Mouse (Mus musculus): ENCODE measurements around the gene Krba1. TPM values are rescaled to one million over a fixed set of nuclear protein-coding genes. Genes with fewer than 3 reads are reported as not detected.

Gene Krba1
- total RNA-seq, 2 experiments from 2014 or later = 52.7 to 53.1 TPM

DNA sequence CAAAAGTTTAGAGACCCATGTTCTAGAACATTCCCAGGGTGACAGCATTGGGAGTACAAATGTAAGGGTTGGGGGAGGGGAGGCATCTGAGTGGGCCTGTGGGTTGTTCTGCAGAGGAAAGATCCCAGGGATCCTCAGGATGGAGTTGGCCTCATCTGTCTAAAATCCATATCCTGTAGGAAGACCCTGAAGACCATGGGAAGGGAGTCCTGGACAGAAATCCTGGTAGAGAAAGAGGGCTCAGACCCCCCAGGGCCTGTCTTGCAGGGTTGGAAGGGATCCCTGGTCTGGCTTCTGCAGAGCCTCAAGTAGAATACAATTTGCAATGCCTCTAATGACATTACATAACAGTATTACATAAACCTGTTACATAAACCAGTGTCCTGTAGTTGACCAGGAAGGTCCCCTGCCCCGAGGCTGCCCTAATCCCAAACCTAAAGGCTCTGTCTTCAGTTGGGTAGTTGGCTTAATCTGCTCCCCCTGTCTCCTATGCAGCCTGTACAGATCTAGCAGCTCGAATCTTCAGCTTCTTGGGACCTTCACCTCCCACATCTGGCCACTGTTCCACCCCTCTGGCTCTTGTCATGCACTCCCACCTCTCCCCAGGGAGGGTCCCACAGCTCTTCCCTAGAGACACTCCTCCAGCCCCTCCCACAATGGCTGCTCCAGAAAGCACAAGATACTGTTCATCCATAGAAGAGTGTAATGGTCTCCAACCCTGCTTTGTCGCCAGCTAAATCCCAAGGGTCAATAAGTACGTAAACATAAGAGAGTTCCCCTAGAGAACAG is 33.6 kb downstream of the Krba1 start:
- TF ChIP-seq CTCF (IDR thresholded peaks at IDR 0.05) = no peak
- no peak overlapping the region for H3K27ac ChIP-seq
- no peak for DNase-seq (ENCODE audit: extremely low spot score in 1 of 2, low spot score in 2 of 2)
- intact Hi-C loops (cut with DNase I) = no loop called here
- no peak overlapping the region for H3K4me3 ChIP-seq

GRCm38 (mm10) chr6:48430748-48431147 is 35.4 kb downstream of the Krba1 start:
- no peak for TF ChIP-seq CTCF (IDR thresholded peaks at IDR 0.05)
- no peak for DNase-seq (ENCODE audit: extremely low spot score in 1 of 2, low spot score in 2 of 2)
- no peak overlapping the region for H3K27ac ChIP-seq
- intact Hi-C loops (cut with DNase I) = no loop called here
- H3K4me3 ChIP-seq = no peak overlapping the region

- intact Hi-C loops (cut with DNase I) = no loop called here
- Histone ChIP-seq H3K27ac (no peak overlapping the region), H3K4me3 (no peak overlapping the region)
- DNase-seq (ENCODE audit: extremely low spot score in 1 of 2, low spot score in 2 of 2) = no peak
- no peak; the same call in 1 of the 2 replicates for TF ChIP-seq CTCF (IDR thresholded peaks at IDR 0.05)
Measured at GRCm38 (mm10) chr6:48432893-48433816, 37.8 kb downstream of the Krba1 start.

- intact Hi-C loops (cut with DNase I) = no loop called here
- Histone ChIP-seq H3K27ac (no peak overlapping the region), H3K4me3 (no peak overlapping the region)
- TF ChIP-seq CTCF (IDR thresholded peaks at IDR 0.05) = no peak
- no peak for DNase-seq (ENCODE audit: extremely low spot score in 1 of 2, low spot score in 2 of 2)
Measured at GRCm38 (mm10) chr6:48434651-48435050, 39.3 kb downstream of the Krba1 start.

DNA sequence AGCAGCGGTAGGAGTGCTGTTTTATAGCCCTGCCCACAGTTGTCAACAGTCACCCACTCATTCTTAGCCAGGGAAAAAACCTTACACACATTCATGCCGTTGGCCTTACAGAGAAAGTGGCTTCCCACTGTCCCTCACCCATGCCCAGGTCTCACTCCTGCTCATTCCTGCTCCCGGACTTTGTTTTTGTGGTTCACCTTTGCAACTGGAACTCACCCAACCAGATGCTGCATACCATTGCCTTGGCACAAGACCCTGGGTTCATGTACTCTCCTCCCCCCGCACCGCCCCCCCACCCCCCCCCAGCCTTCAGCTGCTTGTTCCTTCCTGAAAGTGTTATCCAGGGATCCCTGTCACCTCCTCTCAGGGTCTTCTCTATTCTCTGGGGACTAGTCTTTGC is 39.7 kb downstream of the Krba1 start:
- TF ChIP-seq CTCF (IDR thresholded peaks at IDR 0.05) = no peak
- DNase-seq (ENCODE audit: extremely low spot score in 1 of 2, low spot score in 2 of 2) = no peak
- intact Hi-C loops (cut with DNase I) = no loop called here
- Histone ChIP-seq H3K4me3 (no peak overlapping the region), H3K27ac (no peak overlapping the region)

DNA sequence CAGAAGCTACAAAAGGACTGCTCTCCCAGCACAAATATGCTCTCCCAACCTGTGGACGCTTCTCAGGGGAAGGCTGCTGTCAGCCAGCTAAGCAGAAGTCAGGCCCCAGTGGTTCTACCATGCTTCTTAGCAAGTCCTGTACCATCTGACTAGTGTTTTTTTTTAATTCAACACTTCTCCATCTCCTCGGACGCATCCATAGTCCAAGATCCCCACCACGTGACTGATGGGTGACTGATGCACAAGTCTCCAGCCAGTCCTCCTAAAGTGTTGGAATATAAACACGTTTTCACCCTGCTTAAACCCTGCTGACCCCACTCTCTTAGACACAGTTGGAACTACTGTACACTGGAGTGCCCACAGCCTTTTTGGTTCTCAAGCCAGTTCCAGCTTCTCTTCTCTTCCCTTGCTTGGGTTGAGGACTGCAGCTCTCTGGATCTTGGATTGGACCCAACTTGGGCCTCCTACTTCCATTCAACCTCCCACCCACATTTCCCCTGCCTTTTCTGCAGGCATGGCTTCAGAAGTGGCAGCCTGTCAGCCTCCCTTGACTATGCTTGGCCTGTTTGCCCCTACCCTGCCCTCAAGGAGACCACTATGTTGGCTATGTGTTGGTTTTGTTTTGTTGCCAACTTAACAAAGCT is 40.4 kb downstream of the Krba1 start:
- DNase-seq (ENCODE audit: extremely low spot score in 1 of 2, low spot score in 2 of 2) = no peak
- intact Hi-C loops (cut with DNase I) = no loop called here
- H3K4me3 ChIP-seq = no peak overlapping the region
- no peak overlapping the region for H3K27ac ChIP-seq
- TF ChIP-seq CTCF (IDR thresholded peaks at IDR 0.05) = no peak

DNA sequence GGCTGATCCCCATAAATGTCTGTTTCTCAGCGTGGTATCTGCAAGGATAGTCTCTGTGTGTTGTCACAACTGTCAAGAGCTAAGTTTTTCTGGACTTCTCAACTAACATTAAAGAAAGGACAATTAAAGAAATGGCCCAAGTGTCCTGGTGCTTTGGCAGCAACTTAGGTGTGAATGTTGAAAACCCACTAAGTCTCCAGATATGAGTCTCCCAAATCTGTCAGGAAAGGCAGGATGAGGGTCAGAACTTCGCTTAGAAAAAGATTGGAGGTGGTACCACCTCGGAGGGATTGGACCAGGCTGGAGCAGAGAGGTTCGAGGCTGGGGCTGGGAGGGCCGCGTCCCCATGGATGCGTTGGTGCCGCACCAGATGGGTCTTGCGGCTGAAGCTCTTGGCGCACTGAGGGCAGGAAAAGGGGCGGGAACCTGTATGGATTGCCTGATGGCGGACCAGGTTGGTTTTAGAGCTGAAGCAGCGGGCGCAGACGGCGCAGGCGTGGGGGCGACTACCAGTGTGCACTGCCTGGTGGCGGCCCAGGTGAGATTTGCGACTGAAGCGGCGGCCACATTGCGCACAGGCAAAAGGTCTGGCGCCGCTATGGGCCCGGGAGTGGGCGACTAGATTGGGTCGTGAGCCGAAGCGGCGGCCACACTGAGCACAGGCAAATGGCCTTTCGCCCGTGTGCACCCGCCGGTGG is 42.4 kb downstream of the Krba1 start:
- Histone ChIP-seq H3K27ac (no peak overlapping the region), H3K4me3 (no peak overlapping the region)
- intact Hi-C loops (cut with DNase I) = no loop called here
- no peak for DNase-seq (ENCODE audit: extremely low spot score in 1 of 2, low spot score in 2 of 2)
- TF ChIP-seq CTCF (IDR thresholded peaks at IDR 0.05) = no peak

- H3K4me3 ChIP-seq = no peak overlapping the region
- TF ChIP-seq CTCF (IDR thresholded peaks at IDR 0.05) = no peak
- DNase-seq (ENCODE audit: extremely low spot score in 1 of 2, low spot score in 2 of 2) = no peak
- H3K27ac ChIP-seq = no peak overlapping the region
- intact Hi-C loops (cut with DNase I) = no loop called here
Measured at GRCm38 (mm10) chr6:48438475-48439125, 43.2 kb downstream of the Krba1 start.

DNA sequence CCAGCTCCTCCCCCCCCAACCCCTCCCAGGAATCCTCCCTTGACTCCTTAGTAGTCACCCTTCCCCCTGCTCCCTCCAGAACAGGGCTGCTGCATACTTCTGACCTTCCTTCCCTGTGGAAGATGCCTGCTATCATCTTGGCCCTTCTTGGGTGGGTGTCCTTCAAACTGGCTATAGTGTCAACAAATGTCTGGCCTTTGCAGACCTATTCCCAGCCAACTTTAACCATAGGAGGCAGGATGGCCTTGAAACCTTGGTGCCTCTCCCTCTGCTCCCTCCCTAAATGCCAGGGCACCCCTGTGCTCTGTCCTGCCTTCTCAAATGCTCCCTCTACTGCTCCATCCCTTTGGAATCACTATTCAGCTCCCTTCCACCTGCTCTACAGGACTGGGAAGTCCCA is 44.3 kb downstream of the Krba1 start:
- no peak for TF ChIP-seq CTCF (IDR thresholded peaks at IDR 0.05)
- no peak for DNase-seq (ENCODE audit: extremely low spot score in 1 of 2, low spot score in 2 of 2)
- no peak overlapping the region for H3K27ac ChIP-seq
- intact Hi-C loops (cut with DNase I) = no loop called here
- H3K4me3 ChIP-seq = no peak overlapping the region

DNA sequence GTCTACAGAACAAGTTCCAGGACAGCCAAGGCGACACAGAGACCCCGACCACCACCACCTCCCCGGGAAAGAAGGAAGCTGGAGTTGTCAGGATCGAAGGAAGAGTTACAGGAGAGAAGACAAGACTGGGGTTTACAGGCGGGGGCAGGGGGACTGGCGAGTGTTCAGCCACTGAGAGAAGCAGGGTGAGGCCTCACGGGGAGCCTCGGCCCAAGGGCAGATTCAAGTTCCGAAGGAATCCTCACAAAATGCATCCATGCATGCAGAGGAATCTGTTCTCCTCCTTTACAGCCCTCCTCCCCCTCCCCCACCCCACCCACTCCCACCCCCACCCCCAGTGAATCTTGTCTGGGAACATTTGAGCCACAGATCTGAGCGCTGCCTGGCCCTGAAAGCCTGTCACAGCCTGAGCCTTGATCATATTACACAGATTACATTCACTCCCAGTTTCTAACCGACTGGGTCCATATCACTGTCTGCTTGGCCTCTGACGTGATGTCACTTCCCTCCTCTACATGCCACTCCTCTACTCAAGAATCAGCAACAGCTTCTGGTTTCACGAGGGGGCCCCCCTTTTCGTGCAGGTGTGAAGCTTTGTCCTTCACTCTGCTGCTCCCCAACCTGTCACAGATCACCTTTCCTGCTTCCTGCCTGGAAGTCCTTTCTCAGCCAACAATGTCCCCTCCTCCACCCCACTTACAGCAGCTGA is 45.1 kb downstream of the Krba1 start:
- no peak for DNase-seq (ENCODE audit: extremely low spot score in 1 of 2, low spot score in 2 of 2)
- intact Hi-C loops (cut with DNase I) = no loop called here
- TF ChIP-seq CTCF (IDR thresholded peaks at IDR 0.05) = no peak
- H3K27ac ChIP-seq = no peak overlapping the region
- H3K4me3 ChIP-seq = no peak overlapping the region
